Mouse (Mus musculus): ENCODE measurements around the gene Plcl1. TPM values are rescaled to one million over a fixed set of nuclear protein-coding genes. Genes with fewer than 3 reads are reported as not detected.

Plcl1 gene
- total and polyA plus RNA-seq, 3 experiments: 0.08 to 0.41 (median 0.13) TPM

GRCm38 (mm10) chr1:55406023-55406413 lies 297 bp downstream of the Plcl1 start:
- Histone ChIP-seq H3K36me3 (replicated peaks in 1 of 2; ENCODE audit: control insufficient read depth in 1 of 2, insufficient read depth in 1 of 2, low read length in 1 of 2) (no peaks in the 10 kb centered on the region), H3K27ac (ENCODE audit: insufficient read depth, low read depth) (no peak overlapping the region), H3K79me2 (replicated peaks; ENCODE audit: control insufficient read depth, extremely low read depth, insufficient read depth, poor library complexity, severe bottlenecking) (no peaks in the 10 kb centered on the region), H3K4me1 (ENCODE audit: control insufficient read depth in 1 of 2, insufficient read depth in 2 of 2) (peaks cover 2 to 9% of the 10 kb centered on the region in 2 experiments; a peak in 3 of 4 replicates), H3K9ac (ENCODE audit: insufficient read depth, low read depth) (no peak overlapping the region), H3K4me2 (ENCODE audit: insufficient read depth, low read depth, poor library complexity, severe bottlenecking) (peak overlapping the region; percentile 35), H3K9me3 (replicated peaks; ENCODE audit: low read length) (no peaks in the 10 kb centered on the region), H3K27me3 (replicated peaks) (peaks cover 5% of the 10 kb centered on the region), H3K4me3 (replicated peaks in 1 of 3; ENCODE audit: low read depth in 2 of 3, low read length in 2 of 3, poor library complexity in 1 of 3) (peak overlapping the region in 2 of 3 experiments; percentile 54 to 65)
- DNase-seq (ENCODE audit: extremely low read depth): no peak
- in situ Hi-C loops (cut with MboI; ENCODE audit: low pct_ligation_motif_present, low pct_unique_long_range_greater_than_20kb, low sequenced_read_pairs): loop anchor here (10.0 to 25.0 kb wide), 2 partner anchors 329 to 456 kb away; no protein-coding TSS in a partner anchor
- dilution Hi-C loops (cut with MboI; ENCODE audit: extremely low pct_ligation_motif_present, extremely low pct_unique_long_range_greater_than_20kb, low sequenced_read_pairs): no loop called here
- TF ChIP-seq CTCF (conservative IDR thresholded peaks at IDR 0.05 in 1 of 2, IDR thresholded peaks at IDR 0.05 in 1 of 2; ENCODE audit: low read depth in 2 of 2, low read length in 2 of 2): no peak
- no peak for TF ChIP-seq ZC3H11A (IDR thresholded peaks at IDR 0.05; ENCODE audit: low read depth, low read length)
- no peak for TF ChIP-seq POLR2AphosphoS2 (IDR thresholded peaks at IDR 0.05; ENCODE audit: low read depth, low read length)
- TF ChIP-seq RAD21 (IDR thresholded peaks at IDR 0.05; ENCODE audit: low read depth, low read length): no peak
- no peak for TF ChIP-seq ZNF384 (IDR thresholded peaks at IDR 0.05; ENCODE audit: low read depth, low read length)
- no peak for TF ChIP-seq KAT2A (IDR thresholded peaks at IDR 0.05; ENCODE audit: insufficient replicate concordance, low read length)
- no peak; the same call in 1 of the 2 replicates for TF ChIP-seq SIN3A (IDR thresholded peaks at IDR 0.05; ENCODE audit: low read length)
- no peak for TF ChIP-seq MXI1 (IDR thresholded peaks at IDR 0.05; ENCODE audit: low read depth, low read length)
- no peak for TF ChIP-seq EP300 (IDR thresholded peaks at IDR 0.05; ENCODE audit: low read length)
- no peak for TF ChIP-seq NRF1 (IDR thresholded peaks at IDR 0.05; ENCODE audit: low read depth, low read length)

- in situ Hi-C loops (cut with MboI; ENCODE audit: low pct_ligation_motif_present, low pct_unique_long_range_greater_than_20kb, low sequenced_read_pairs): loop anchor here (10.0 to 25.0 kb wide), 2 partner anchors 328 to 456 kb away; no protein-coding TSS in a partner anchor
- H3K4me3 ChIP-seq (replicated peaks in 1 of 3; ENCODE audit: low read depth in 2 of 3, low read length in 2 of 3, poor library complexity in 1 of 3): peak overlapping the region in 1 of 3 experiments; percentile 65
- peak overlapping the region; percentile 35 for H3K4me2 ChIP-seq (ENCODE audit: insufficient read depth, low read depth, poor library complexity, severe bottlenecking)
- DNase-seq (ENCODE audit: extremely low read depth): no peak
- no peaks in the 10 kb centered on the region for H3K9me3 ChIP-seq (replicated peaks; ENCODE audit: low read length)
- dilution Hi-C loops (cut with MboI; ENCODE audit: extremely low pct_ligation_motif_present, extremely low pct_unique_long_range_greater_than_20kb, low sequenced_read_pairs): no loop called here
- H3K79me2 ChIP-seq (replicated peaks; ENCODE audit: control insufficient read depth, extremely low read depth, insufficient read depth, poor library complexity, severe bottlenecking): no peaks in the 10 kb centered on the region
- TF ChIP-seq ZC3H11A (IDR thresholded peaks at IDR 0.05; ENCODE audit: low read depth, low read length): no peak
- TF ChIP-seq CTCF (conservative IDR thresholded peaks at IDR 0.05 in 1 of 2, IDR thresholded peaks at IDR 0.05 in 1 of 2; ENCODE audit: low read depth in 2 of 2, low read length in 2 of 2): no peak
- no peak for TF ChIP-seq POLR2A (IDR thresholded peaks at IDR 0.05; ENCODE audit: low read depth, low read length)
- TF ChIP-seq PAX5 (IDR thresholded peaks at IDR 0.05; ENCODE audit: low read length): no peak
- no peak for TF ChIP-seq MAFK (IDR thresholded peaks at IDR 0.05; ENCODE audit: insufficient replicate concordance, low read length)
- TF ChIP-seq BHLHE40 (IDR thresholded peaks at IDR 0.05; ENCODE audit: low read depth, low read length): no peak
- TF ChIP-seq TBP (conservative IDR thresholded peaks at IDR 0.05; ENCODE audit: low read depth, low read length): no peak
- TF ChIP-seq HCFC1 (IDR thresholded peaks at IDR 0.05; ENCODE audit: low read depth, low read length): no peak
- TF ChIP-seq NELFE (IDR thresholded peaks at IDR 0.05; ENCODE audit: low read depth, low read length): no peak
- no peak for TF ChIP-seq RCOR1 (conservative IDR thresholded peaks at IDR 0.05; ENCODE audit: low read depth, low read length)
- H3K27me3 ChIP-seq (replicated peaks): peaks cover 5% of the 10 kb centered on the region
- H3K27ac ChIP-seq (ENCODE audit: insufficient read depth, low read depth): no peak overlapping the region
- H3K4me1 ChIP-seq (ENCODE audit: control insufficient read depth in 1 of 2, insufficient read depth in 2 of 2): peaks cover 3 to 9% of the 10 kb centered on the region in 2 experiments; a peak in 3 of 4 replicates
- no peaks in the 10 kb centered on the region for H3K36me3 ChIP-seq (replicated peaks in 1 of 2; ENCODE audit: control insufficient read depth in 1 of 2, insufficient read depth in 1 of 2, low read length in 1 of 2)
- no peak overlapping the region for H3K9ac ChIP-seq (ENCODE audit: insufficient read depth, low read depth)
Measured at GRCm38 (mm10) chr1:55406531-55407375, 1.0 kb downstream of the Plcl1 start.

Measured in CH12.LX (cell line).